In the genomic region with DNA sequence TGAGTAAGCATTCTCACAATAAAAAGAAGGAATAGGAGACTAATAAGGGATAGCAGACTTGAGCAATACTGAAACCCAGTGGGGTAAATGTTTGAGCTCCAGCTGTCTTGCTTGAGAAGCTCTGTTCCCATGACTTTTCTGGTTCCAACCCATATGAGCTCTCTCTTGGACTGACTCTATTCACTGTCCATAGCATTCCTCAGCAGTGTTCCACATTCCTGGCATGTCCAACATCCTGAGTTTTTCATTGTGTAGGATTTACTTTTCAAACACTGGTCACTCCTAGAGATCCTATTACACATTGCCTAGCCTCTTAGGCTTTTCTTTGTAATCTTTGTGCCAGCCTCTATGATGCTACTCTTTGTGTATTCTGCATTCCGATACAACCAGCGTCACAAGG, we compare ENCODE assay signal across 31 mouse cellular contexts. TPM values are rescaled to one million over a fixed set of nuclear protein-coding genes. Genes with fewer than 3 reads are reported as not detected.
"Had no signal": no experiment of that assay in that cellular context is flagged by ENCODE, and none has a peak within 500 bp of the region (broad histone marks: within the 10 kb centered on the region; RNA-seq: fewer than 3 reads in every experiment).

No protein-coding gene starts in this region.

- H3K27me3 ChIP-seq: heart, embryonic 13.5 days; heart, embryonic 15.5 days; hindbrain, embryonic 13.5 days; hindbrain, embryonic 15.5 days; limb, embryonic 13.5 days; liver, embryonic 13.5 days; liver, embryonic 15.5 days had no signal

- H3K9ac ChIP-seq: heart, embryonic 13.5 days; heart, embryonic 15.5 days; hindbrain, embryonic 13.5 days; hindbrain, embryonic 15.5 days; kidney, embryonic 15.5 days; limb, embryonic 13.5 days; liver, embryonic 13.5 days; liver, embryonic 15.5 days had no signal

- H3K4me2 ChIP-seq: heart, embryonic 11.5 days; heart, embryonic 13.5 days; heart, embryonic 15.5 days; hindbrain, embryonic 13.5 days; hindbrain, embryonic 15.5 days; kidney, embryonic 15.5 days; limb, embryonic 13.5 days; liver, embryonic 11.5 days; liver, embryonic 13.5 days; liver, embryonic 15.5 days had no signal

- H3K27ac ChIP-seq: gastrocnemius, adult 2 months; heart, embryonic 13.5 days; heart, embryonic 15.5 days; hindbrain, embryonic 13.5 days; hindbrain, embryonic 15.5 days; hindbrain, postnatal 0 days; kidney, embryonic 15.5 days; kidney, postnatal 0 days; limb, embryonic 13.5 days; liver, embryonic 13.5 days; liver, embryonic 15.5 days had no signal

- ATAC-seq: hindbrain, postnatal 0 days; intestine, embryonic 16.5 days had no signal

- DNase-seq: gastrocnemius, adult 2 months; gastrocnemius, postnatal 10 days; gastrocnemius, postnatal 25 days; heart, adult 18-20 months; heart, postnatal 14 days; heart, postnatal 36 days; kidney, adult 11 months; kidney, adult 2 months; kidney, adult 9 months; kidney, postnatal 14 days; kidney, postnatal 36 days; layer of hippocampus, adult 9-11 months; layer of hippocampus, postnatal 36 days; liver; liver, embryonic 13.5 days had no signal

- H3K9me3 ChIP-seq: heart, embryonic 13.5 days; heart, embryonic 15.5 days; hindbrain, embryonic 13.5 days; hindbrain, embryonic 15.5 days; kidney, embryonic 15.5 days; limb, embryonic 13.5 days; liver, embryonic 13.5 days; liver, embryonic 15.5 days had no signal

- H3K4me3 ChIP-seq: gastrocnemius, adult 2 months; heart, embryonic 13.5 days; heart, embryonic 15.5 days; hindbrain, embryonic 13.5 days; hindbrain, embryonic 15.5 days; kidney, embryonic 15.5 days; limb, embryonic 13.5 days; liver, embryonic 13.5 days; liver, embryonic 15.5 days had no signal

- H3K36me3 ChIP-seq: heart, embryonic 13.5 days; heart, embryonic 15.5 days; hindbrain, embryonic 13.5 days; hindbrain, embryonic 15.5 days; kidney, embryonic 15.5 days; limb, embryonic 13.5 days; liver, embryonic 13.5 days; liver, embryonic 15.5 days had no signal

- H3K4me1 ChIP-seq: heart, embryonic 13.5 days; heart, embryonic 15.5 days; hindbrain, embryonic 13.5 days; hindbrain, embryonic 15.5 days; kidney, embryonic 15.5 days; limb, embryonic 13.5 days; liver, embryonic 13.5 days; liver, embryonic 15.5 days had no signal

RNA-seq across cellular contexts. Expression of gene Rtl3, which starts 36.1 kb away (rescaled TPM):
- total RNA-seq: granulocyte monocyte progenitor cell, adult 5-6 weeks; hematopoietic stem cell, adult 5-6 weeks; left cerebral cortex, adult 18-20 months; left cerebral cortex, postnatal 36 days had no signal
